Mouse (Mus musculus) heart, postnatal 10 days (tissue): ENCODE data around the gene 4931429L15Rik. TPM values are rescaled to one million over a fixed set of nuclear protein-coding genes. Genes with fewer than 3 reads are reported as not detected.
"Not testable (repeated sequence)": the region's sequence is repeated elsewhere in the genome, so short reads cannot be mapped to it uniquely, and the experiment has no call there.

Experiments
- DNase-seq, 2 experiments: peaks; one replicate each; pipeline ENCODE4 v3.0.0; 2021
- intact Hi-C: fragments of 180-260 bp; cut with DNase I; formaldehyde crosslinking; loops from one replicate; pipeline ENCODE4 v1.15.1; 2025
- total RNA-seq, 2 experiments: library from RNA; stranded (reverse); gene quantifications; 2 replicates each; pipeline ENCODE4 v1.2.3; 2021

Gene 4931429L15Rik
- total RNA-seq: not detected

GRCm38 (mm10) chr9:46319886-46320285, at the start of gene 4931429L15Rik:
4931429L15Rik (minus strand) TSS chr9:46319986.
- intact Hi-C loops, DNase-seq: not testable (repeated sequence)

- intact Hi-C loops: no loop called here
- DNase-seq: no peak
These were observed 42.7 kb upstream of the 4931429L15Rik start for GRCm38 (mm10) chr9:46362459-46362858.

- no peak for DNase-seq
- intact Hi-C loops: no loop called here
These were observed 41.8 kb upstream of the 4931429L15Rik start for GRCm38 (mm10) chr9:46361461-46362111.

- intact Hi-C loops: loop anchor here (2.0 to 5.0 kb wide), 4 partner anchors 249 to 1353 kb away; no protein-coding TSS in a partner anchor
- peak; percentile 63 to 74 for DNase-seq
These were observed 34.2 kb upstream of the 4931429L15Rik start for GRCm38 (mm10) chr9:46353992-46354391.

- DNase-seq: no peak
- intact Hi-C loops: loop anchor here (5.0 kb wide), 3 partner anchors 384 to 1354 kb away; no protein-coding TSS in a partner anchor
These were observed 33.5 kb upstream of the 4931429L15Rik start for GRCm38 (mm10) chr9:46353330-46353724.

GRCm38 (mm10) chr9:46352651-46353329, 33.0 kb upstream of the 4931429L15Rik start:
- intact Hi-C loops: loop anchor here (5.0 kb wide), 3 partner anchors 385 to 1355 kb away; no protein-coding TSS in a partner anchor
- DNase-seq: no peak

GRCm38 (mm10) chr9:46350451-46350981, 30.7 kb upstream of the 4931429L15Rik start:
- intact Hi-C loops: loop anchor here (5.0 kb wide), 3 partner anchors 387 to 1357 kb away; no protein-coding TSS in a partner anchor
- DNase-seq: no peak

GRCm38 (mm10) chr9:46345887-46346665, 26.3 kb upstream of the 4931429L15Rik start:
- intact Hi-C loops: no loop called here
- no peak for DNase-seq

- DNase-seq: no peak
- intact Hi-C loops: no loop called here
These were observed 19.4 kb upstream of the 4931429L15Rik start for GRCm38 (mm10) chr9:46339051-46339652.

- no peak for DNase-seq
- intact Hi-C loops: no loop called here
These were observed 18.6 kb upstream of the 4931429L15Rik start for GRCm38 (mm10) chr9:46338384-46338783.

- no peak for DNase-seq
- intact Hi-C loops: no loop called here
These were observed 18.1 kb upstream of the 4931429L15Rik start for GRCm38 (mm10) chr9:46337852-46338291.

GRCm38 (mm10) chr9:46337331-46337730, 17.5 kb upstream of the 4931429L15Rik start:
- intact Hi-C loops: no loop called here
- no peak for DNase-seq

GRCm38 (mm10) chr9:46336294-46336693, 16.5 kb upstream of the 4931429L15Rik start:
- intact Hi-C loops, DNase-seq: not testable (repeated sequence)

GRCm38 (mm10) chr9:46335461-46335995, 15.7 kb upstream of the 4931429L15Rik start:
- intact Hi-C loops: no loop called here

GRCm38 (mm10) chr9:46334471-46335025, 14.8 kb upstream of the 4931429L15Rik start:
- no peak for DNase-seq
- intact Hi-C loops: no loop called here

More at GRCm38 (mm10) chr9:46335461-46335995, 15.7 kb upstream of the 4931429L15Rik start:
- no peak for DNase-seq

GRCm38 (mm10) chr9:46331301-46331700, 11.5 kb upstream of the 4931429L15Rik start:
- intact Hi-C loops: no loop called here

GRCm38 (mm10) chr9:46330586-46330895, 10.8 kb upstream of the 4931429L15Rik start:
- intact Hi-C loops: no loop called here
- DNase-seq: no peak

More at GRCm38 (mm10) chr9:46331301-46331700, 11.5 kb upstream of the 4931429L15Rik start:
- no peak for DNase-seq

- intact Hi-C loops: no loop called here
- no peak for DNase-seq
These were observed 10.2 kb upstream of the 4931429L15Rik start for GRCm38 (mm10) chr9:46329801-46330585.

GRCm38 (mm10) chr9:46329250-46329648, 9.5 kb upstream of the 4931429L15Rik start:
- intact Hi-C loops: no loop called here
- peak; percentile 29 to 52 for DNase-seq
